Mouse (Mus musculus) bone marrow, adult 2 months (tissue): ENCODE results near the gene Rpl13a.

Experiments used
- CTCF ChIP-seq: fragments of 200-500 bp; IDR thresholded peaks from 2 replicates; pipeline ENCODE4 v1.5.1; 2011; ENCODE audit warnings: low read length, control low read depth; ENCODE audit not compliant: control insufficient read depth, insufficient read depth
- POLR2A ChIP-seq: fragments of 200-500 bp; IDR thresholded peaks from 2 replicates; pipeline ENCODE4 v1.6.1; 2011; ENCODE audit warnings: low read depth, mild to moderate bottlenecking, control low read depth, low read length, borderline replicate concordance; ENCODE audit not compliant: control insufficient read depth

DNA sequence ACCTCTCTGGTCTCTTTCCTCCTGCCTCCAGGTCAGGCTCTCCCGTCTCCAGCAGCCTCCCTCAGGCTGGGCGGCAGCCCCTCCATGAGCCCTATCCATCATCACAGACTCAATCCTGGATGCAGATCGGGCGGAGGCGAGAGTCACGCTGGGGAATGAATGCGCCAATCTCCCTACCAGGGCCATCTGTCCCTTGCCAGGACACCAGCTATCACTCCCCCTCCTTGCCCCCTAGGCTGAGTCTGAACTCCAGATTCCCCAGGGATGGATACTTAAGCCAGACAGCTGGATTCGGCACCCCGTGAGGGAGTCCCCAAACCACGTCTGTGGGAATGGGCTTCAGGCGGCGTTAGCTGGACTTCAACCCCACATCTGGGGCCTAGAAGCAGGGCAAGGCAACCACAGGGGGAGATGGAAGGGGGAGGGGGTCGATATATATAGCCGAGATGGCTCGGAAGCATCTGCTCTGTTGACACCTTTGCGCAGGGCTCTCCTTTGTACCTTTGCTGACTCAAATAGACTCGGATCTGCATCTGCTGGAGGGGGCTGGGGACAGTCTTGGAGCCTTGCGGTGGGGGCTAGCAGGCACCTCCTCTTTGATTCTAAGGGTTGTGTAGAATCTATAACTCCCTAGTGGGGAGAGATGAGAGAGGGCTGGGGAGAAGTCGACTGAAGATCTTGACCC is 39.3 kb upstream of the Rpl13a start:
- TF ChIP-seq CTCF (no peak), POLR2A (no peak)
